Mouse (Mus musculus) E14TG2a.4 (cell line): ENCODE results near the gene Rab5b.
"Not testable (repeated sequence)": the region's sequence is repeated elsewhere in the genome, so short reads cannot be mapped to it uniquely, and the experiment has no call there.

Source experiments
- H3K27me3 ChIP-seq: 2 replicates; pipeline ENCODE4 v1.6.1; 2014; ENCODE audit warnings: low read length, control low read depth; ENCODE audit not compliant: insufficient read depth
- H3K36me3 ChIP-seq: 2 replicates; pipeline ENCODE4 v1.6.1; 2014; ENCODE audit warnings: low read length, control low read depth; ENCODE audit not compliant: insufficient read depth
- H3K4me1 ChIP-seq: replicated peaks from 2 replicates; pipeline ENCODE4 v1.6.1; 2014; ENCODE audit warnings: low read depth, low read length, control low read depth
- H3K4me3 ChIP-seq: replicated peaks from 2 replicates; pipeline ENCODE4 v1.5.1; 2014; ENCODE audit warnings: mild to moderate bottlenecking, low read length
- H3K9me3 ChIP-seq: 2 replicates; pipeline ENCODE4 v1.6.1; 2014; ENCODE audit warnings: low read length, control low read depth
- CTCF ChIP-seq: conservative IDR thresholded peaks from 2 replicates; pipeline ENCODE4 v1.5.1; 2014; ENCODE audit warnings: low read length
- NANOG ChIP-seq: IDR thresholded peaks from 2 replicates; pipeline ENCODE4 v1.6.1; 2014; ENCODE audit warnings: borderline replicate concordance, low read length, mixed read lengths
- POU5F1 ChIP-seq: IDR thresholded peaks from 2 replicates; pipeline ENCODE4 v1.6.1; 2014; ENCODE audit warnings: low read length, borderline replicate concordance

Gene Rab5b

DNA sequence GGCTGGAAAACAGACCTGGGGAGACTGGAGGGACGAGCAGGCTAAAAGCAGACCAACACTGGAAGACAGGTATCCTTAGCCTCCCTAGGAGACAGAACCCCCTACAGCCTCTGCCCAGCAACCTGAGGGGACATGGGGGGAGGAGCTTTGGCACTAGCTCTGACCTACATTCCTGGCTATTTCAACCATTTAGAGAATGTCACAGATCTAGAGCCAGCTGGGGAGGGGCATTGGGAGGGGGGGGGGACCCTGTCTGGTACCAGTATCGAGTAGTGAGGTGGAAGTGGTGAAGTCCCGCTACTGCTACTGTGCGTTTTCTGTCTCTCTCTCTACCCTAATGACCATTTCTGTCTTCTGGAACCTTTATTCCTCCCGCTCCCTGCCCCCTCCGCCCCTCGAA lies 54.2 kb downstream of the Rab5b start:
- Histone ChIP-seq H3K36me3 (no peaks in the 10 kb centered on the region), H3K9me3 (no peaks in the 10 kb centered on the region), H3K4me3 (no peak overlapping the region), H3K27me3 (peaks cover 74% of the 10 kb centered on the region), H3K4me1 (peaks cover 66% of the 10 kb centered on the region)
- TF ChIP-seq NANOG (no peak), CTCF (no peak), POU5F1 (no peak)

DNA sequence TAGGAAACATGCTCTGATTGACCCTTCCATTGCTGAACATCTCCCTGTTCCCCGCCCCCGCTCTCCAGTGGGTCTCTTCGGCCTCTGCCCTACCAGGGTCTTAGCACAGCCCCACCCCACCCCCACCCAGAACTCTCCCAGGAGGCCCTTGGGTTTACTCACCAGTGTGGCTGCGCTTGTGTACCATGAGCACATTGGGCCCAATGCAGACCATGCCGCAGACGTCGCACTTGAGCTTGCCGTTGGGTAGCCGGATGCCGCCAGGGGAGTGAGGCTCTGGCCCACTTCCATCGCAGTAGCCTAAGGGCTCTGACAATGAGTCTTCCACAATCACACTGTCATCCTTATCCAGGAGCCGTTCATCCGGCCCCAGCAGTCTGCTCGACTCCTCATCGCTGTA lies 55.2 kb downstream of the Rab5b start:
- Histone ChIP-seq H3K9me3 (no peaks in the 10 kb centered on the region), H3K4me1 (peaks cover 66% of the 10 kb centered on the region), H3K36me3 (no peaks in the 10 kb centered on the region), H3K27me3 (peaks cover 72% of the 10 kb centered on the region), H3K4me3 (peak overlapping the region; percentile 43)
- no peak for TF ChIP-seq POU5F1
- TF ChIP-seq NANOG: no peak
- TF ChIP-seq CTCF: no peak

DNA sequence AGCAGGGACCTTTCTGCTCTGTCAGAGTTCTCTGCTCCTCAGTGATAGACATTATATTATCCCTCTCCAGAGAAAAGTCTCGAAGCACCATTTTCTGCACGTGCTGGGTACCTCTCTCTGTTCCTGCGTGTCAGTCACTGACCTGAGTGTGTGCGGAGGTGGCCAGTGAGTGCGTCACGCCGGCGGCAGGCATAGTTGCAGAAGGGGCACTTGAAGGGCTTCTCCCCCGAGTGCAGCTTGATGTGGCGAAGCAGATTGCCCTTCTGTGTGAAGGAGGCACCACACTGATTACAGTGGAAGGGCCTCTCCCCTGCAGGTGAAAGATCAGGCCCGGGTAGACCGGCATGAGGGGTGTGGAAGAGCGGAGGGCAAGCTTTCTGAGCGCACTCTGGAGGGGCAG lies 56.1 kb downstream of the Rab5b start:
- H3K36me3 ChIP-seq: no peaks in the 10 kb centered on the region
- H3K4me1 ChIP-seq: peaks cover 69% of the 10 kb centered on the region
- TF ChIP-seq NANOG: no peak
- no peak for TF ChIP-seq CTCF
- no peak for TF ChIP-seq POU5F1
- H3K27me3 ChIP-seq: peaks cover 73% of the 10 kb centered on the region
- no peaks in the 10 kb centered on the region for H3K9me3 ChIP-seq
- H3K4me3 ChIP-seq: peak overlapping the region; percentile 43

DNA sequence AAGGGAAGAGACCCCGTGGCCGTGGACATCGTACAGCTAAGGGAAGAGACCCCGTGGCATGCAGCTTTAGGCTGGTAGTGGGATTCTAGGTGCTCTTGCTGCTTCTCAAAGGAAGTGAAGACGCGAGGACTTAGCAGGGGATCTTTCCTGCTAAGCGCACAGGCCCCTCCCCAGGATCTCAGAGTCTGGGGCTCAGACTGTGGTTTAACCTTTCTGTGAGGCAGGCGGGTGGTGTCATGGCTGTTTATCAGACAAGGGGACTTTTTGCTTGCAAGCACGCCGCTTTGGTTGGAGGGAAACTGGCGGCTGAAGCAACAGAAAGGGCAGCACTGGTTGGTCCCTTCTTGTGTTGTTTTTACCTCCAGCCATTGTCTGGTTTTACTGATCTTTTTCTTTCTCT lies 59.1 kb downstream of the Rab5b start:
- Histone ChIP-seq H3K4me1 (peaks cover 74% of the 10 kb centered on the region), H3K9me3 (no peaks in the 10 kb centered on the region), H3K4me3 (peak overlapping the region; percentile 46), H3K27me3 (peaks cover 68% of the 10 kb centered on the region), H3K36me3 (no peaks in the 10 kb centered on the region)
- TF ChIP-seq CTCF (no peak), NANOG (no peak), POU5F1 (no peak)

DNA sequence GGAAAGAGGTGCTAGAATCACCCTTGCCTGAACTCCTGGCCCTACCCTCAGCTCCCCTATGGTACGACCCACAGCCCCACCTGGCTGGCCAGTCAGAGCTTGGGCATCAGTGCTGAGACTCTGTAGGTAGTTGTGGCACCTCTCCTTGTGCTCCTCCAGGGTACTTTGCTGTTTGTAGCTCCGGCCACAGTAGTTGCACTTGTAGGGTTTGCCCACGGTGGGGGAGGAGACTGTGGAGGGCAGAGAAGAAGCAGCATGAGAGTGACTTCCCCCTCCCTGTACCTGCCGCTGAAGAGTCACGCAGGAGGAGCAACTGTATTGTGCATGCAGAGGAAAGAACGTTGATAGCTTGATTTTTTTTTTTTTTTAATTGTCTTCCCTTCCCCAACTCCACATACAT lies 59.5 kb downstream of the Rab5b start:
- Histone ChIP-seq H3K27me3 (peaks cover 63% of the 10 kb centered on the region), H3K4me1 (peaks cover 74% of the 10 kb centered on the region), H3K36me3 (no peaks in the 10 kb centered on the region), H3K4me3 (peak overlapping the region; percentile 46), H3K9me3 (no peaks in the 10 kb centered on the region)
- no peak for TF ChIP-seq CTCF
- no peak for TF ChIP-seq NANOG
- TF ChIP-seq POU5F1: no peak

DNA sequence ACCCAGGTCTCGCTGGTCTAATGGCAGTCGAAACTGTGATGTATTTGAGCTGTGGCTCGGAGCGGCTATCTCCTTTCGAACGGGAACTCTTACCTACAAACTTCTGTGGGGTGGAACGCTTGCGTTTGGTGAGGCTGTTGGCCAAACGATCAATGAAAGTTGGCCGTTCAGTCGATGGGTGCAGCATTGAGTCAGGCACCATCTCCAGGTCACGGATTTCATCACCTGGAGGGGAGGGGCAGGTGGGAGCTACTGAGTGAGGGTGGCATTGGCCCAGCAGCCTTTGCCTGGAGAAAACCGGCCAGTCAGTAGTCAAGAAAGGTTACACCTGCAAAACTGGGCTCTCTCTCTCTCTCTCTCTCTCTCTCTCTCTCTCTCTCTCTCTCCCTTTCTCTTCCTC lies 60.4 kb downstream of the Rab5b start:
- H3K9me3 ChIP-seq: no peaks in the 10 kb centered on the region
- H3K4me1 ChIP-seq: peaks cover 74% of the 10 kb centered on the region
- H3K27me3 ChIP-seq: peaks cover 55% of the 10 kb centered on the region
- no peaks in the 10 kb centered on the region for H3K36me3 ChIP-seq
- no peak overlapping the region for H3K4me3 ChIP-seq
- TF ChIP-seq POU5F1 (no peak), NANOG (no peak), CTCF (no peak)

DNA sequence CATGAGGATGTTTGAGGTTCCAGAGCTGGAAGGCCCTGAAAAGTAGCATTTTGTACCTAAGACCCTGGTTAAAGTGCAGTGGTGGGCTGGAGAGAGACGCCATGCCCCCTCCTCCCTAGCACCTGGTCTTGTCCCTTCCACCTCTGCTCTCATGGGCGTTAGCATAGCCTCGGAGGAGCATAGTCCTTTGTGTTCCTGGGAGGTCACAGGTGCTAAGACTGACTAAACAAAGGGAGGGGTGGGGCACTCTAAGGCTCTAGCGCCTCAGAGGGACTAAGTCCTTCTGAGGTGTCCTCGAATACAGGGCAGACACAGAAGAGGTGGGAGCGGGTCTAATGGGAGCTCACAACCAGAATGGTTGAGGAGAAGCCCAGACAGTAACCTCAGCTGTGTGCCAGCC lies 64.5 kb downstream of the Rab5b start:
- H3K9me3 ChIP-seq: no peaks in the 10 kb centered on the region
- TF ChIP-seq POU5F1 (no peak), NANOG (no peak), CTCF (no peak)
- peaks cover 35% of the 10 kb centered on the region for H3K27me3 ChIP-seq
- no peaks in the 10 kb centered on the region for H3K36me3 ChIP-seq
- peak overlapping the region; percentile 48 for H3K4me3 ChIP-seq
- H3K4me1 ChIP-seq: peaks cover 69% of the 10 kb centered on the region

DNA sequence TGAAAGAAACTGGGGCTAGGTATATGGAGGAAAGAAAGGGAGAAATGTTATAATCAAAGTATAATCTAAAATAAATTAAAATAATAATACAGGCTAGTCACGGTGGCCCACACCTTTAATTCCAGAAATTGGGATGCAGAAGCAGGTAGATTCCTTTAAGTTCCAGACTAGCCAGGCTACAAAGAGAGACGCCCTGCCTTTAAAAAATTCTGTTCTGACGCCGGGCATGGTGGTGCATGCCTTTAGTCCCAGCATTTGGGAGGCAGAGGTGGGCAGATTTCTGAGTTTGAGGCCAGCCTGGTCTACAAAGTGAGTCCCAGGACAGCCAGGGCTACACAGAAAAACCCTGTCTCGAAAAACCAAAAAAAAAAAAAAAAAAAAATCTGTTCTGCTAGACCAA lies 65.8 kb downstream of the Rab5b start:
- not testable (repeated sequence) for H3K9me3 ChIP-seq, H3K4me3 ChIP-seq, H3K36me3 ChIP-seq
- Histone ChIP-seq H3K4me1 (peaks cover 58% of the 10 kb centered on the region), H3K27me3 (peaks cover 23% of the 10 kb centered on the region)

DNA sequence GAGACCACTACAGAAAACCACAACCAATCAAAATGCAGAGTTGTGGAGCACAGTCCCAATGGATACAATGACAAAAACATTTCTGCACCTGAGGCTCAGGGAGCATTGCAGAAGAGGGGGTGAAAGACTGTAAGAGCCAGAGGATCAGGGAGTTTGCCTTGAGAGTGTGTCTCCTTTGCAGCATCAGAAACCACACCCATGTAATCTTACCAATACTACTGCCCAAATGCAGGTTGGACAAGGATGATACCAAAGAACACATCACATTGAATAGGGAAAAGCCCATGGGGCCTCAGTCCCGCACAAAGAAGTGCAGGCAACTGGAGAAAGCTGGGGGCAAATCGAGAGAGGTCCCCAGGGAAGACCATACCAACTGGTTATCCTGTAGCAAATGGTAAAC lies 66.3 kb downstream of the Rab5b start:
- TF ChIP-seq NANOG (no peak), POU5F1 (no peak)

More for the DNA sequence above, 66.3 kb downstream of the Rab5b start:
- H3K36me3 ChIP-seq: peaks cover 12% of the 10 kb centered on the region
- H3K4me1 ChIP-seq: peaks cover 59% of the 10 kb centered on the region
- no peak overlapping the region for H3K4me3 ChIP-seq
- peaks cover 18% of the 10 kb centered on the region for H3K27me3 ChIP-seq
- no peaks in the 10 kb centered on the region for H3K9me3 ChIP-seq
